Mouse (Mus musculus) cerebellum, adult 18-20 months (tissue): Measurements from ENCODE around the gene Smarcc2.
A peak's percentile ranks its signal among the peaks of the same experiment; 100 is the strongest.
"Not testable (repeated sequence)": the region's sequence is repeated elsewhere in the genome, so short reads cannot be mapped to it uniquely, and the experiment has no call there.

Experiments used
- DNase-seq, 2 experiments: peaks; one replicate each; pipeline ENCODE4 v3.0.0; 2021

The Smarcc2 gene

DNA sequence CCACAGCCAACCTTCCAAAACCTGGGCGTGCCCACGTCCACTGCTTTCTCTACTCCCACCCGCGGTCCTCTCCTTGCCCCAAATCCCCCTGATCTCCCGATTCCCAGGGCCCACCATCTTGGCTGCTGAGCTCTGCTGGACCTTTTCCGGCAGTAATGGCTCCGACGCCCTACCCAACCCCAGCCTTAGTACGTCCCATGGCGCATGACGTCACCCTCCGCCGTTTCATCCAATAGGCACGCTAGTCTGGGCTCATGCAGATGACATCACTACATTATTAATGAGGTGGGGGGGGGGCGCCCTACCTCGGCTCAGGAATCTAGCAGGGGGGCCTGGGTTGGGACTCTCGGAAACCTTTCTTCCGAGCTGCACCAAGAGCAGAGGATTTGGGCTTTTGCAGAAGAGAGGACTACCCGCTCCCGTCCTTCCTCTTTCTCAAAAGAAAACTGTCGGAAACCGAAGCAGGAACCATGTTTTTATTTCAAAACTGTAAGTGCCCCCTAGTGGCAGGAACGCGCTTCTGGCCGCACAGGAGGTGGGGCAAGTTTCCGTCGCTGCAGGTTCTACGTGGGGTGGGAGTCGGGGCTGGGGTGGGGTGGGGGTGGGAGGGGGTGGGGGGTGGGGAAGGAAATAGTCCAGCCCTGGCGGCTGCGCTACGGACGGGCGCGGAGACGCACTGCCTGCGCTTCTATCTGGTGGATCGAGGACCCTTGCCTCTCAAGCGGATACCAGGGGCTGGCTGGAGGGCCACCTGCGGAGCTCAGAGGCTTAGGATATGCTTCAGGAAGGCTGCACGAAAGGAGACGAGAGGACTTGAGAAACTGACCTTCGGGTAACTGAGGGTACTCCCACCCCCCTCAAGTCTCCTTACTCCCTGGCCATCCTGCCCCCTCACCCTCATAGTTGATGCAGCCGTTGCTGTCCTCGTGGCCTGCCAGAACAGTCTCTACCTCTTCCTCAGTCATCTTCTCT lies 34.9 kb downstream of the Smarcc2 start, which contains the start of gene Myl6:
Myl6 (minus strand) TSS at position 451 of the 972 bp plus-strand sequence.
- DNase-seq = peak; percentile 97 to 99

DNA sequence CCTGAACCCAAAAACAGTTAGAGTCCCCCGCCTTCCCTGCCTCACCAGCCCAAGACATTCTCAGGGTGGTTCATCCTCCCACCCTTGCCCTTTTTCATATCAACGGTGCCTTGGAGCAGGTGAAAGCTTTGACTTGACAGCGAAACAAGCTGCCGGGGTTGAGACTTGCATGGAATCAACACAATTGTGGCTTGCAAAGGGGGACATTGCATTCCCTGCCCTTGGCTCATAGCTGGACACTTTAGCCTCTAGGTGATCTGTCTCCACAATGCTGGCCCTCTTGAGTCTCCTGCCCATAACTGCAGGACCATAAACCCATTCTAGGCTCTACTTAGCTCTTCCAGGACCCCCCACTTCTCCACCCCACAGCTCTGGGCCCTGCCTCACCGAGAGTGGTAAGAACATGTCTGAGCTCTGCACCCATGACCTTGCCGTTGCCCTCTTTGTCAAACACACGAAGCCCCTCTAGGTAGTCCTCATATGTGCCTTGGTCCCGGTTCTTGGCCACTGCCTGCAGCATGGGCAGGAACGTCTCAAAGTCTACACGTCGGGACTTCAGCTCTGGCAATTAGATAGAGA lies 35.7 kb downstream of the Smarcc2 start:
- DNase-seq = no peak

DNA sequence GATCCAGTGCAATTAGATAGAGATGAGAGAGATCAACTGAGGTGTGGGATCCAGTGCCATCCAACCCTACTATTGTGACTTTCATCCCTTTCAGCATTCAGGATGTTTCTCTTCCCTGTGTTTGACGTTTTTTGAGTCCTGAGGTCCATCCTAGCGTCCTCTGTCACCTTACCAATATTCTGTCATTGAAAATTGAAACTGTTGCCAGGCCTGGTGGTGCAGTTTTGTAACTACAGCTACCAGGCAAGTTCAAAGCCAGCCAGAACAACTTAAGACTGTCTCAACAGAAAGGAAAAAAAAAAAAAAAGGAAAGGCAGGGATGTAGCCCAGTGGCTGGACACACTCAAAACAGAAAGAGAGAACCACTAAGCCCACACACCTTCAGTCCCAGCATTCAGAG lies 36.2 kb downstream of the Smarcc2 start:
- DNase-seq = no peak

DNA sequence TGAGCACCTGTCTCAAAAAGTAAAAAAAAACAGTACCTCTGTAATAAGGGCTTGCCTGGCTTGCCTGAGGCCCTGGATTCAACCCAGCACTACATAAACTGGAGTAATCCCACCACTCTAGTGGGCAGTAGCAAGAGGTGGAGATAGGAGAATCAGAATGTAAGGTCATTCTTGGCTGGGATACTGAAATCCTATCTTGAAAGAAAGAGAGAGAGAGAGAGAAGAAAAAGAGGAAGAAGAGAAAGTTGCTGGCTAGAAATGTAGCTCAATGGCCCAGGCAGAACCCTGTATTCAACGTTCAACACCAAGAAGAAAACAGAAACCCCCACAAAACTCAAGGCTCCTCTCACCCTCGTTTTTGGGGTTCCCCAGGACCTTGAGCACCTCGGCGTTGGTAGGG lies 36.9 kb downstream of the Smarcc2 start:
- DNase-seq = no peak

- DNase-seq = no peak
These were observed 37.5 kb downstream of the Smarcc2 start for GRCm38 (mm10) chr10:128496509-128497077.

DNA sequence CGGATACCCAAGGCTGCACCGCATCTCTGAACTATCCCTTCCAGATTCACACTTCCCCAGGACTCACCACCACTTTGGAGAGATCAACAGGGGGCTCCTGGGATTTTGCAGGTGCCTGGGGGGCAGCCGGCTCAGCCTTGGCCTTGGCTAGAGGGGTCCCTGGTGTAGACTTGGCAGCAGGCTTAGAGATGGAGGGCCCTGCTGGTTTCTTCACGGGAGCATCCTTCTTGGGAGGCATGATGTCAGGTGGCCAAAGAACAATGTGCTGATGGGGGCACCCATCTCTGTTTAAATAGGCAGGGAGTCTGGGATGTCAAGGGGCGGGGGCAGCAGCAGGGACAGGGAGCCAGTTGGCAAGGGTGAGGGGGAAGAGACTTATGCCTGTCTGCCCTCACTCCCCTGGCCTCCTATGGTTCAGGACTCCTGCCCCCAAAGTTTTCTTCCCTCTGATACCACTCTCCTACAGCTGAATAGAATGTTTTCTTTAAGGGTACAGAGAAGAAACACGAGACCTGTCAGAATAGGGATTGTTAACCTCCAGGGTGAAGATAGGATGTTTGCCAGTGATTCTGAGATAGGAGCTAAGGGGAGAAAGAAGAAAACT lies 38.2 kb downstream of the Smarcc2 start:
- no peak for DNase-seq

GRCm38 (mm10) chr10:128498590-128498989 lies 39.5 kb downstream of the Smarcc2 start, which contains the start of gene Myl6b:
Gene Myl6b (minus strand): TSS chr10:128498685.
- peak; percentile 96 to 97 for DNase-seq

GRCm38 (mm10) chr10:128499116-128499671 lies 40.1 kb downstream of the Smarcc2 start:
- DNase-seq = peak; percentile 62 to 75

DNA sequence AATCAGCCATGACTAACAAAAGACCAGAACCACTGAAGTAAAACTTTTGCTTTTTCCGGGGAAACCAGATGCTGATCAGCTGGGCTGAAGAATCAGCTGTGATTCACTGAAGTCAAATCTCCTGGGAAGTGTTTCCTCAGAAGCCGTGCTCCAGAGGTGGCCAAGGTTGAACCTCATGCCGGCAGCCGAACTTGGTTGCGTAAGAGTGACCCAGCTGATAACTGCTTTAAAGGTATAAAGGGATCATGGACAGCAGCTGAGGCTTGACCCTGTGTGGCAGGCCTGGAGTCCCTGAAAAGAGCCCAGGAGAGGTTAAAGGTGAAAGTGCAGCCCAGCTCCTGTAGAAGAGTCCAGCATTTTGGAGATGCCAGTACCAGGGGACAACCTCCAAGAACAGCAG lies 43.3 kb downstream of the Smarcc2 start:
- DNase-seq = no peak

DNA sequence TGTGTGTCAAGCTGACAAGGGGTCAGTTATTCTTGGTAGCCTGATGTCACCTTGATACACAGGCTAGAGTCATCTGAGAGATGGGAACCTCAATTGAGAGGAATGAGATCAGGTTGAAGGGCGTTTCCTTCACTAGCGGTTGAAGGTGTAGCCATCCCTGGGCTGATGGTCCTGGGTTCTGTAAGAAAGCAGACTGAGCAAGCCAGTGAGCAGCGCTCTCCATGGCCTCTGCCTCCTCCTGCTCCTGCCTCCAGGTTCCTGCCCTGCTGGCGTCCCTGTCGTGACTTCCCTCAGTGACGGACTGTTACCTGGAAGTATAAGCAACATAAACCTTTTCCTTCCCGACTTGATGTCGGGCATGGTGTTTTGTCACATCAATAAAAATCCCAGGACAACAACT lies 44.5 kb downstream of the Smarcc2 start:
- no peak for DNase-seq

DNA sequence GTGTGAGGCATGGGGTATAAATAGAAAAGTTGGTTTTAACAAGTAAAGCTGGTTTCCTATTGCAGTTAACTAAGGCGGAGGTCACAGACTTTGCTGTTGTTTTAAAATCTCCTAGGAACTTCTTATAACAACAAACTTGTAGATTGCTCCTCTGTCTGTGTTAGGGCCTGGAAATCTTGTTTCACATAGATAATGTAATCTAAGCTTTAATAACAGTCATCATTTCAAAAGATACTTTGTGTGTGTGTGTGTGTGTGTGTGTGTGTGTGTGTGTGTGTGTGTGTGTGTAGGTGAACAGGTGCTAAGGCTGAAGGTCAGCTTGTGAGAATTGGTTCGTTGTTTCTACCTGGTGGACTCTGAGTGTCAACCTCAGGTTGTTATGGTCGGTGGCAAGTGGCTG lies 45.0 kb downstream of the Smarcc2 start:
- DNase-seq = no peak

GRCm38 (mm10) chr10:128504641-128505370 lies 45.8 kb downstream of the Smarcc2 start:
- no peak for DNase-seq

- DNase-seq = not testable (repeated sequence)
These were observed 46.3 kb downstream of the Smarcc2 start for GRCm38 (mm10) chr10:128505371-128505667.

DNA sequence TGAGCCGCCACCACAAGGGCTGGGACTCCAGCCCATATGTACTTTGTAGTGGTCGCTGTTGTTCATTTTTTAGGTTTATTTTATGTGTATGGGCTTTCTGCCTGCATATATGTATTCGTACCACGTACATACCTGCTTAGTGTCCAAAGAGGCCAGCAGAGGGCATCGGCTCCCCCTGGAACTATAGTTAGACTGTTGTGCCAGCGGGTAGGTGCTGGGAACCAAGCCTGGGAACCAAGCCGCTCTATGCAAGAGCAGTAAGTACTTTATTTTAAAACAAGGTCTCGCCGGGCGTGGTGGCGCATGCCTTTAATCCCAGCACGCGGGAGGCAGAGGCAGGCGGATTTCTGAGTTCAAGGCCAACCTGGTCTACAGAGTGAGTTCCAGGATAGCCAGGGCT lies 46.9 kb downstream of the Smarcc2 start:
- no peak for DNase-seq

- no peak for DNase-seq
These were observed 49.2 kb downstream of the Smarcc2 start for GRCm38 (mm10) chr10:128508260-128508659.

DNA sequence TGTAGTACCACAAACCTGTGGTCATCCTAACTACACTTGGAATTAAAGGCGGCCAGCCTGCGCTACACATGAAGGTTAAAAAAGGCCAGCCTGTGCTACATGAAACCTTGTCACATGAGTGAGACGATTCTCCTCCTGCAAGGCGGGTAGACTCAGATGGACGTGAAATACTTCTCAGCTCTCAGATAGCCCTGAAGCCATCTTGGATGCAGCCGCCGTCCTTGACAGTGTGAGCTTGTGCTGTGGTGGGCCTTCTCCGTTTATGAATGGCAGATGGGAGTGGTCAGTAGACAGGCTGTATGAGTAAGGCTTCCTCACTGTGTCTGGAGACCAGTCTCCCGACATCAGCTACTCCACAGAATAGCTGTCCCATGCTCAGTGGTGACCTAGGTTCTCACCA lies 50.2 kb downstream of the Smarcc2 start:
- DNase-seq = no peak

DNA sequence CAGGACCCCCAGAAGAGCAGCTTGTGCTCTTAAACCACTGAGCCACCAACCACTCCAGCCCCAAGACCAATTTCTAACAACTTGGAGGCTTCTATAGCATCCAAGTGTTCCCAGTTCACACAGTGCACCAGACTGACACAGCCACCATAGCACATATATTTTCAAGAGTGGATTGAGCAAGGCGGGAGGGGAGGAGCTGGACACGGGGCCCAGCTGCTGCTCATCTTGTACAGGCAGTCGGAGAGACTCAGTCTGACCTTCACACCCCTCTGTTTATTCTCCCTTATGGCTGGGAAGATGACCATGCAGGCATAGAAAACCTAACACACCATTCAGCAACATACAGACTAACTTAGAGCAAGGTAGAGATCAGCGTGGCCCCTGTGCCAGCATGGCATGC lies 50.8 kb downstream of the Smarcc2 start:
- no peak for DNase-seq

DNA sequence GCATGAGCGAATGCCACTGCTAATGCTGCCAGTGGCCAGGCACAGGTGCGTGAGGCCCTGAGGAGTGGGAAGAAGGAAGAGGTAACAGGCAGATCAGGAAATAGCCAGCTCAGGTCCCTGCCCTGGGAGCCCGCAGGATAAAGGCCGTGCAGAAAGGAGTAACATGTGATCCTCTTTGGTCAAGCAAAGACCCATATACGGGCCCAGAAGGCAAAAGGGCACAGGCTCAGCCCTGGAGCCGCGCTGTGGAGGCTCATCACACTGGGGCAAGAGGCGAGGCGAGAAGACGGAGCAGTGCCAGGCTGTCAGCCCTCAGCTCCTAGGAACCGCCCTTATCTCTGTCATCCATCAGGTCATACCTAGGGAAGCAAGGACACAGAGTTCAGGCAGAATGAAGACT lies 51.3 kb downstream of the Smarcc2 start:
- no peak for DNase-seq

GRCm38 (mm10) chr10:128511189-128511588 lies 52.1 kb downstream of the Smarcc2 start:
- no peak for DNase-seq

DNA sequence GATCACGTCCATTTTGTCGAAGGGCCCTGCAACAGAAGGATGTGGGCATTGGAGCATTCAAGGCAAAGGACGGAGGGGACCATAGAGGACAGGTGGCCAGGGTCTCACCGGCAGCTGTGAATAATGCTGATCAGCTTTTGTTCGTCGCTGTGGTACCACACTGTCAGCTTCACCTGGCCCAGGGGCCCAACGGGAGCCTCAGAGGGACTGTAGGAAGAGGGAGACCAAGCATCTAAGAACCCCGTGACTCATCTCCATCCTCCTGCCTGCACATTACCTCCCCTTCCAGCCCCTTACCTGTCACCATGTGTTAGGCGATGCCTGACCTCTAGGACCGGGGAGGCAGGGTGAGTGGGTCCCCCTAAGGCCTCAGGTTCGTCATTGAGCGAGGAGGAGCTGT lies 52.7 kb downstream of the Smarcc2 start:
- no peak for DNase-seq

GRCm38 (mm10) chr10:128515044-128515443 lies 56.0 kb downstream of the Smarcc2 start:
- no peak for DNase-seq

DNA sequence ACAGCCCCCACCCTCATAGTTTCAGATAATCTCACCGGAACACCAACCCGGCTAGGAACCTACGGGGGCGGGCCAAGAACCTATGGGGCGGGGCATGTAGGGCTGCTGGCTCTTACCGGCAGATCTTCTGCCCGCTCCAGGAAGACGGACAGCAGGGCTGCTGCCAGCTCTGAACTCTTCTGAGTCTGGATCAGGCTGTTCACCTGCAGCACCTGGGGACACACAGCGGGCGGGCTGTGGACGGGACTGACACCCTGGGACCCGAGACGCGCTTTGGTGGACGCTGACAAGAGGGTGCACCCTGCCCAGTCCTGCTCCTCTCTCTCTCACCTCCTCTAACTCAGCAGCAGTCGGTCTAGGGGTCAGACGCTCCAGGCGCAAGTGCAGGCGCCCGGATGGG lies 57.0 kb downstream of the Smarcc2 start:
- no peak for DNase-seq

- DNase-seq = no peak
These were observed 57.6 kb downstream of the Smarcc2 start for GRCm38 (mm10) chr10:128516677-128517076.
